Mouse (Mus musculus): ENCODE results near the gene Clca2. TPM values are rescaled to one million over a fixed set of nuclear protein-coding genes. Genes with fewer than 3 reads are reported as not detected.
"Not testable (repeated sequence)": the region's sequence is repeated elsewhere in the genome, so short reads cannot be mapped to it uniquely, and the experiment has no call there.

The Clca2 gene
- total and polyA plus RNA-seq, 2 experiments from 2014 or later: not detected

GRCm38 (mm10) chr3:145087857-145088598, 11.2 kb downstream of the Clca2 start:
- ATAC-seq: no peak
- Histone ChIP-seq H3K4me1 (ENCODE audit: insufficient read depth) (no peaks in the 10 kb centered on the region), H3K4me3 (ENCODE audit: low read depth, low read length) (no peak overlapping the region), H3K9ac (no peak overlapping the region), H3K27ac (ENCODE audit: low read depth, low read length) (no peak overlapping the region), H3K4me2 (ENCODE audit: low read depth) (no peak overlapping the region), H3K9me3 (ENCODE audit: low read length) (no peaks in the 10 kb centered on the region), H3K27me3 (ENCODE audit: insufficient read depth, low read length) (no peaks in the 10 kb centered on the region), H3K36me3 (ENCODE audit: insufficient read depth) (no peaks in the 10 kb centered on the region)
- 79% methylated on average over 8 of the region's 8 CpGs for WGBS
- DNase-seq: no peak
- TF ChIP-seq CTCF (IDR thresholded peaks at IDR 0.05; ENCODE audit: low read depth): no peak

GRCm38 (mm10) chr3:145086180-145086579, 13.1 kb downstream of the Clca2 start:
- WGBS: 96% methylated on average over 14 of the region's 14 CpGs
- Histone ChIP-seq H3K4me1 (ENCODE audit: insufficient read depth) (no peaks in the 10 kb centered on the region), H3K36me3 (ENCODE audit: insufficient read depth) (no peaks in the 10 kb centered on the region), H3K27me3 (ENCODE audit: insufficient read depth, low read length) (no peaks in the 10 kb centered on the region), H3K9me3 (ENCODE audit: low read length) (no peaks in the 10 kb centered on the region), H3K4me3 (ENCODE audit: low read depth, low read length) (no peak overlapping the region), H3K9ac (no peak overlapping the region), H3K4me2 (ENCODE audit: low read depth) (no peak overlapping the region), H3K27ac (ENCODE audit: low read depth, low read length) (no peak overlapping the region)
- no peak for ATAC-seq
- TF ChIP-seq CTCF (IDR thresholded peaks at IDR 0.05; ENCODE audit: low read depth): no peak
- DNase-seq: no peak

DNA sequence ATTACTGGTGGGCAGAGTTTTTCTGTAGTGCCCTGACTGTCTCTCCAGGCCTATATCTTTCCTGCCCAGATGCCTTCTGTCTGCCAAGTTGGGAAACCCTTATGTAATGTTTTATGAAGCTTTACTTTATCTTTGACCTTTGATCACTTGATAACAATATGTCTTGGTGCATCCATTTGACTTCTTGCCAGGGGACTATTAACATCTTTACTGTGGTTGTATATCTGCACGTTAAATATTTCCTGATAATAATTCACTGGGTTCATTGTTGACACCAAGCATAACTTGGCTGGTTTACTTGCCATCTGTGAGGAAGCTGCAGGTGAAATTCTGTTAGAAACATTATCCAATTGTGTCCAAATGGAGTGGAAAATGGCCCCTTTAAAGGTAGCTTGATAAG, 16.2 kb downstream of the Clca2 start:
- ATAC-seq (no peak), DNase-seq (no peak)
- 79% methylated on average over 1 of the region's 1 CpGs for WGBS
- Histone ChIP-seq H3K36me3 (ENCODE audit: insufficient read depth) (no peaks in the 10 kb centered on the region), H3K9ac (no peak overlapping the region), H3K27me3 (ENCODE audit: insufficient read depth, low read length) (no peaks in the 10 kb centered on the region), H3K9me3 (ENCODE audit: low read length) (no peaks in the 10 kb centered on the region), H3K27ac (ENCODE audit: low read depth, low read length) (no peak overlapping the region), H3K4me3 (ENCODE audit: low read depth, low read length) (no peak overlapping the region), H3K4me2 (ENCODE audit: low read depth) (no peak overlapping the region), H3K4me1 (ENCODE audit: insufficient read depth) (no peaks in the 10 kb centered on the region)
- TF ChIP-seq CTCF (IDR thresholded peaks at IDR 0.05; ENCODE audit: low read depth): no peak

DNA sequence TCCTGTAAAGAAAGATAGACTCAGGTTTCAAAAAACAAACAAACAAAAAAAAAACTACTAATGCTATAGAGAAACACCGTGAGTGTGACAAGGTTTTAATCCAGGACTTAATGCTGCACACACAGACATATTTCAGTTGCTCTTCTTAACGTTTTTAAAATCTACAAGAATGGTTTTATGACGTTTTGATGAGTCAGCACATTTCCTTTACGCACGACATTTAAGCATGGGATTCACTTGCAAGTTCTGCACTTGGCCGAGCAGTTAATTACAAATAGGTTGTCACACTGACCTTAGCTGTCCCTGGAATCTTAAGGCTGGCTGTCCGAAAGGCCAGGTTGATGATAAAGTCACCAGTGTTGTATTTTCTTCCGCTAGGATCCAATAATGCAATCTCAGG, 18.3 kb downstream of the Clca2 start:
- ATAC-seq (no peak), DNase-seq (no peak)
- no peak overlapping the region for H3K9ac ChIP-seq
- no peak for TF ChIP-seq CTCF (IDR thresholded peaks at IDR 0.05; ENCODE audit: low read depth)
- H3K4me2 ChIP-seq (ENCODE audit: low read depth): no peak overlapping the region
- H3K4me1 ChIP-seq (ENCODE audit: insufficient read depth): no peaks in the 10 kb centered on the region
- no peaks in the 10 kb centered on the region for H3K9me3 ChIP-seq (ENCODE audit: low read length)
- H3K4me3 ChIP-seq (ENCODE audit: low read depth, low read length): no peak overlapping the region
- no peaks in the 10 kb centered on the region for H3K27me3 ChIP-seq (ENCODE audit: insufficient read depth, low read length)
- WGBS: 84% methylated on average over 8 of the region's 8 CpGs
- H3K36me3 ChIP-seq (ENCODE audit: insufficient read depth): no peaks in the 10 kb centered on the region
- H3K27ac ChIP-seq (ENCODE audit: low read depth, low read length): no peak overlapping the region

GRCm38 (mm10) chr3:145078405-145078804, 20.8 kb downstream of the Clca2 start:
- no peak for TF ChIP-seq CTCF (IDR thresholded peaks at IDR 0.05; ENCODE audit: low read depth)
- ATAC-seq: no peak
- Histone ChIP-seq H3K9ac (no peak overlapping the region), H3K9me3 (ENCODE audit: low read length) (no peaks in the 10 kb centered on the region), H3K27me3 (ENCODE audit: insufficient read depth, low read length) (no peaks in the 10 kb centered on the region), H3K4me3 (ENCODE audit: low read depth, low read length) (no peak overlapping the region), H3K4me2 (ENCODE audit: low read depth) (no peak overlapping the region), H3K36me3 (ENCODE audit: insufficient read depth) (no peaks in the 10 kb centered on the region), H3K27ac (ENCODE audit: low read depth, low read length) (no peak overlapping the region), H3K4me1 (ENCODE audit: insufficient read depth) (no peaks in the 10 kb centered on the region)
- DNase-seq: no peak
- WGBS: 87% methylated on average over 6 of the region's 6 CpGs

DNA sequence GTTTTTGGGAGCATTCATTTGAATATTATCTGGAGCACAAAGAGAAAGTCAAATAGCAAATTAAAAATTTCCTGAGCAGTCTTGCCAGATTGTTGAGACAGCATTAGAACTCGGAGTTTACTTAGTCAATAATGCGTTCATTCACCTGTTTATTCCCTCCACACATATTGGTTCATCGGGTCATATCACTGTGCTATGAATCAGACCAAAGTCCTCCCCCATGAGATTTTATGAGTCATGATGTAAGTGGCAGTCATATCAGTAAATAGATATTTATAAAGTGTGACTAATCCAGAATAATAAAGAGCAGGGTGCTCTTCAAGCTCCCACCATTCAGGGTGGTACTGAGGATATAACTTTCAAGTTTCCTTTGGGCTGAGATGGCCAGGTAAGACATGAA, 26.9 kb downstream of the Clca2 start:
- no peak for DNase-seq
- H3K9ac ChIP-seq: no peak overlapping the region
- WGBS: 95% methylated on average over 3 of the region's 3 CpGs
- no peaks in the 10 kb centered on the region for H3K36me3 ChIP-seq (ENCODE audit: insufficient read depth)
- no peaks in the 10 kb centered on the region for H3K4me1 ChIP-seq (ENCODE audit: insufficient read depth)
- H3K9me3 ChIP-seq (ENCODE audit: low read length): no peaks in the 10 kb centered on the region
- no peak overlapping the region for H3K4me2 ChIP-seq (ENCODE audit: low read depth)
- no peak for ATAC-seq
- H3K27ac ChIP-seq (ENCODE audit: low read depth, low read length): no peak overlapping the region
- no peaks in the 10 kb centered on the region for H3K27me3 ChIP-seq (ENCODE audit: insufficient read depth, low read length)
- no peak overlapping the region for H3K4me3 ChIP-seq (ENCODE audit: low read depth, low read length)
- no peak for TF ChIP-seq CTCF (IDR thresholded peaks at IDR 0.05; ENCODE audit: low read depth)

- no peaks in the 10 kb centered on the region for H3K4me1 ChIP-seq (ENCODE audit: insufficient read depth)
- DNase-seq (no peak), ATAC-seq (no peak)
- no peaks in the 10 kb centered on the region for H3K27me3 ChIP-seq (ENCODE audit: insufficient read depth, low read length)
- WGBS: 80% methylated on average over 4 of the region's 4 CpGs
- no peaks in the 10 kb centered on the region for H3K9me3 ChIP-seq (ENCODE audit: low read length)
- no peak overlapping the region for H3K4me2 ChIP-seq (ENCODE audit: low read depth)
- H3K36me3 ChIP-seq (ENCODE audit: insufficient read depth): no peaks in the 10 kb centered on the region
- no peak overlapping the region for H3K27ac ChIP-seq (ENCODE audit: low read depth, low read length)
- no peak overlapping the region for H3K4me3 ChIP-seq (ENCODE audit: low read depth, low read length)
- TF ChIP-seq CTCF (IDR thresholded peaks at IDR 0.05; ENCODE audit: low read depth): no peak
- H3K9ac ChIP-seq: no peak overlapping the region
Measured at GRCm38 (mm10) chr3:145068964-145069363, 30.3 kb downstream of the Clca2 start.

GRCm38 (mm10) chr3:145055138-145055537, 44.1 kb downstream of the Clca2 start:
- ATAC-seq; H3K27me3 ChIP-seq (ENCODE audit: insufficient read depth, low read length); H3K9ac ChIP-seq; H3K4me2 ChIP-seq (ENCODE audit: low read depth); DNase-seq; H3K4me3 ChIP-seq (ENCODE audit: low read depth, low read length); H3K9me3 ChIP-seq (ENCODE audit: low read length); H3K36me3 ChIP-seq (ENCODE audit: insufficient read depth); H3K27ac ChIP-seq (ENCODE audit: low read depth, low read length); H3K4me1 ChIP-seq (ENCODE audit: insufficient read depth): not testable (repeated sequence)
- 93% methylated on average over 3 of the region's 3 CpGs for WGBS

Measured in forebrain, postnatal 0 days (tissue).